Mouse (Mus musculus) monocyte, adult 2 months (primary cell): ENCODE results near the gene Gpr62.

ENCODE experiments used
- DNase-seq, 2 experiments: peaks; one replicate each; pipeline ENCODE4 v3.0.0; 2022; ENCODE audit warnings: low spot score in 2 of 2, low read depth in 1 of 2

The Gpr62 gene

DNA sequence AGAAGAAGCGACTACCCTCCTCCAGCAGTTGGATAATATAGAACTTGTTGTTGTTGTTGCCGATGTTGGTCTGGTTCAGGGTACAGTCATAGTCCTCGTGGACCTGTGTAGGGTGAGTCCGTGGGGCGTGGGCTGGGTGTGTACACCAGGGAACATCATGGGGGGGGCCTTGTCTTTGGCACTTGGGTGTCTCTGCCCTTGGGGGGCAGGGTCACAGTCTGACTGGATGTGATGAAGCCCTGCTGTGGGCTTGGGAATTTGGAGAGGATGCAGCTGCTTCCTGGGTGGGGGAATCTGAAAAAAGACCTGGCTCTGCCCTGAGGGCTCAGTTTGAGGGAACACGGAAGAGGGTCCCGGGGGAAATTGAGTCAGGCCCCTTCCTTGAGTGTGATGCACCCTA is 9.3 kb upstream of the Gpr62 start:
- DNase-seq = no peak

- DNase-seq = no peak
Observed at GRCm38 (mm10) chr9:106474456-106474855, 8.7 kb upstream of the Gpr62 start.

GRCm38 (mm10) chr9:106473753-106474105 is 8.0 kb upstream of the Gpr62 start:
- no peak for DNase-seq

DNA sequence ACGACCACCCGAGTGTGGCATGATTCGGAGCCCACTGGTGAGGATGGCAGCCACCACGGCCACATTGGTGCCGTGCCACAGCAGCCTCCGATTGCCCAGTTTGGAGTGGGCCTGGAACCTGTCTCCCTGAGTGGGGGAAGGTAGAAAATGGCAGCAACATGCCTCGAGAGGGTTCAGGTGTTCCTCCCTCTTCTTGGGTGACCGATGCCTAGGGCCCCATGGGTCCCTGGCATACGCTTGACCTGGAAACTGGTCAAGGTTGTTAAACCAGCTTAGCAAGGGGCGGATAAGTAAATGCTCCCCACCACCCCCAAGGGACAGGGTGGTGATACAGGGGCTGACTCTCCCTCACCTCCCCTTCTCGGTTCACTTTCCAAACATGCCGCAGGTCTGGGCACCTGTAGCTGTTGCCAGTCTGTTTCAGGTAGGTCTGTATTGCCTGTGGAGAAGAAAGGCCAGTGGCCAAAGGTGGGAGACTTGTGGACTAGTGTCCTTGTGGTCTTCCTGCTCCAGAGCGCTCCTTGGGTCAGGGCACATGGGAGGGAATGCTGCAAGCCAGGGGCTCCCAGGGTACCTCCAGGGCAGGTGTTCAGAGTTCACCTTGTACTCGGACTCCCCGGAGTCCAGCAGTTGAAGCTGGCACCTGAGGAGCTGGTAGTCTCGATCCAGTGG is 7.5 kb upstream of the Gpr62 start:
- DNase-seq = no peak

DNA sequence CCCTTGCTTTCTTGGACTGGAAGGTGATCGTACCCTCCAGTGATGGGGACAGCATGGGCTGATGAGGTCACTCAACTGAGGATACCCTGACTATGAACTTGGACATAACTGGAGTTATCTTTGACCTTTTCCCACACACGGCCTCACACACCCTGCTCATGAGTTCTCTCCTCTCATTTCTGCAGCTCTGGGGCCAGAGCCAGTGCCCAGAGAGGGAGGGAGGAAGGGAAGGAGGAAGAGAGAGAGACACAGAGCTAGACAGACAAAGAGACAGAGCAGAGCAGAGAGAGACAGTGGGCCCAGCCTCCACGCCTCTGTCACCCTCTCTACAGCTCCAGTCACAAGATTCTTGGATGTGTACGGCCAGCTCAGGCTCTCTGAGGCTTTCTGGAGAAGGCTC is 6.6 kb upstream of the Gpr62 start:
- no peak for DNase-seq

GRCm38 (mm10) chr9:106471892-106472291 is 6.2 kb upstream of the Gpr62 start:
- DNase-seq = no peak

DNA sequence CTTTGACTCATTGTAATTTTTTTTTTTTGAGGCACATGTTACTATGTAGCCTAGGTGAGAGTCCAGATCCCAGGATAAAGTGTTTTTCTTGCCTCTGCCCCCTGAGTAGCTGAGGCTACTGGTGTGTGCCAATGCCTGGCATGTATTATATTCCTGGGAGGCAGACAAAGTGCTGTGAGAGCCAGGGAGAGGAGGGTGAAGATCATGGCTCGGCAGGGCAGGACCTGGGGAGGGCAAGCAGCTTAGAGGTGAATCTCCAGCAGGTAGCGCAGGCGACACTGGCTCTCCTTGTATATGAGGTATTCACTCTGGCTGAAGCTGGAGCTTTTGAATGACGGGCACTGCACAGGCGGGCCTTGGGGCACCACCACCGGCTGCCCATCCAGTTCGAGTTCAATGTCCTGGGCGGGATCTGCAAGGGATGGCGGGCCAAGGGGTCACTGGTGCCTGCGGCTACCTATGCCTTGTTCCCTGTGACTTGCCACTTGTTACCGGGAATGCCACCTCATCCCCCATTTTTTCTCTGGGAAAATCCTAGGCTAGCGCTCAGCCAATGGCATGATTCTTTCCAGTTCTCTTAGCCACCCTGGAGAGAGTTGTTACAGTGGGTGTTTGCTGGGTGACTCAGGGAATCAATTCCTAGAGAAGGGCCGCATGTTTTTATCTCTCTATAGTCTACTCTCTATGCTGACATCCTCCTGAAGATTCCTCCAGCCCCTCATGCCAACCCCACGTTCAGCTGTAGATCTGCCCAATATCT is 5.4 kb upstream of the Gpr62 start:
- DNase-seq = no peak

- no peak for DNase-seq
Observed at GRCm38 (mm10) chr9:106469776-106470175, 4.0 kb upstream of the Gpr62 start.

DNA sequence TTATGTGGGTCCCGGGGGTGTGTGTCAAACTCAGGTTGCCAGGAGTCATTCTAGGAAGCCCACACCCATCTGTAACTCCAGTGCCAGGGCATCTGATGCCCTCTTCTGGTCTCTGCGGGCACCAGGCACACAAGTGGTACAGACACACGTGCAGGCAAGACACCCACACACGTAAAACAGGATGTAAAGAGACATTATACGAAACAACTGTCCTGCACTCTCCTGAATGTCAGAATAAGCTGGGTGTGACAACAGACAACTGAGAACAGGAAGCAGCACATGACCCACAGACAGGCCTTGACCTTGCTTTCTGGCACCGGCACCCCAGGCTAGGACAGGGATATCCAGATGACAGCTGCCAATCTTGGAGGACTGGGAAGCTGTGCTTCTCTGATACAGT is 3.6 kb upstream of the Gpr62 start:
- DNase-seq = no peak

DNA sequence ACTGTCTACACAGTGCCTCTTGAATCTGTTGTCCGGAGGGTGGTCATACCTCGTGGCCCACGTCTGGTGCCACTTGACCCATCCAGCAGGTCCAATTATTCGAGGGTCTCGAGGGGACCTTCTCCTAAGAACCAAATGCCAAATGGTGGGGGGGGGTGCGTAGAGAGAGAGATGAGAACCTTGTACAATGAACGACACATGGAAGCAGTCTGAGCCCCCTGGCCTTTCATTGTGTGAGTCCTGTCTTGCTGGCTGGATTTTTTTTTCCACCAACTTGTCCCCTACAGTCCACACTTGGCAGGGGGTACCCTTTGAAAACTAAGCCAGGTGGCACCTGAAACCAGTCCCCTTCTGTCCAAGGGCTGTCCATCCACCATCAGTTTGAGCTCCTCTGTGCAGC is 2.0 kb upstream of the Gpr62 start:
- no peak for DNase-seq

GRCm38 (mm10) chr9:106466721-106467120 is 983 bp upstream of the Gpr62 start:
- no peak for DNase-seq

- DNase-seq = no peak
Observed at GRCm38 (mm10) chr9:106464751-106465541, 792 bp downstream of the Gpr62 start.

DNA sequence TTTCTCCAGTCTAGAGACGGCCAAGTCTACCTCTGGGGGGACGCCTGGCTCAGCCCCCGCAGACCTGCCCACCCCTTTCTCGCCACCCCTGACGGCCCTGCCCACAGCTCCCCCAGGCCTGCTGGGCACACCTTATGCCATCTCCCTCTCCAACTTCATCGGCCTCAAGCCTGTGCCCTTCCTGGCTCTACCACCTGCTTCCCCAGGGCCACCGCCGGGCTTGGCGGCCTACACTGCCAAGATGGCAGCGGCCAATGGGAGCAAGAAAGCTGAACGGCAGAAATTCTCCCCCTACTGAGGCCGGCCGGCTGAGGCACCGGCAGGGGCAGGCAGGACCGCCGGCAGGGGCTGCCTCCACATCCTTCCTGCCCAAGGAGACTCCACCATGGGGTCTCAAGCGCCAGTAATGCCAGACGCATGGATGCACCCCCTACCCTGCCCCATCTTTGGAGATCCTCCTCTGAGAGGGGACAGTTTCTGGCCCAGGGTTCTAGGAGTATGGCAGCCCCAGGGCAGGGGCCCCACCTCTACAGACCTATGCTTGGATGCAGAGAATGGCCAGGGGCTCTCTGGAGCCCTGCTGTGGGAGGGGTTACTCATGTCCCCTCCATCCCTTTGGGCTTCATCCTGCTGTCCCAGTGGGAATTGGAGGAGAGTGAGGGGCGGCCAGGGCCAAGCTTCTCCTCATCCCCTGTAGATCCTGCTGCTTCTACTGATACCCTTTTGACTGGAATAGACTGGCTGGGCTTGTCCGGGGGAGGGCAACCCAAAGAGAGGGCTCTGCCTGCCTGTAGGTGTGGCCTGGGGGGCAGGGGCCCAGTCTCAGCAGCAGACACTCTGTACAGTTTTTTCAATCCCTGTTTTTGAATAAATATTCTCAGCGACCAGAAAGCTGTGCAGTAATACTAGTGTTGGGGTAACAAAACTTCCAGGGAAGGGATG is 2.3 kb downstream of the Gpr62 start:
- DNase-seq = no peak

DNA sequence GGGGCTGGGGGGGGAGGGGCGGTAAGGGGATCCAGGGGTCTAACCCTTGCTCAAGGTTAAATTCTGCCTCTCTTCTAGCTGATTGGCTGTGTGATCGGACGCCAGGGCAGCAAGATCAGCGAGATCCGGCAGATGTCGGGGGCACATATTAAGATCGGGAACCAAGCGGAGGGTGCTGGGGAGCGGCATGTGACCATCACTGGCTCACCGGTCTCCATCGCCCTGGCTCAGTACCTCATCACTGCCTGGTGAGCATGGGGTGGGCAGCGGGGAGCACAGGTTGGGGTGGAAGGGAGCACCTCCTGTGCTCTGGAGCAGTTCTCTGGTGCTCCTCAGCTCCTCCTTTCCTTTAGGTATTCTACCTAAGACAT is 3.3 kb downstream of the Gpr62 start:
- no peak for DNase-seq

DNA sequence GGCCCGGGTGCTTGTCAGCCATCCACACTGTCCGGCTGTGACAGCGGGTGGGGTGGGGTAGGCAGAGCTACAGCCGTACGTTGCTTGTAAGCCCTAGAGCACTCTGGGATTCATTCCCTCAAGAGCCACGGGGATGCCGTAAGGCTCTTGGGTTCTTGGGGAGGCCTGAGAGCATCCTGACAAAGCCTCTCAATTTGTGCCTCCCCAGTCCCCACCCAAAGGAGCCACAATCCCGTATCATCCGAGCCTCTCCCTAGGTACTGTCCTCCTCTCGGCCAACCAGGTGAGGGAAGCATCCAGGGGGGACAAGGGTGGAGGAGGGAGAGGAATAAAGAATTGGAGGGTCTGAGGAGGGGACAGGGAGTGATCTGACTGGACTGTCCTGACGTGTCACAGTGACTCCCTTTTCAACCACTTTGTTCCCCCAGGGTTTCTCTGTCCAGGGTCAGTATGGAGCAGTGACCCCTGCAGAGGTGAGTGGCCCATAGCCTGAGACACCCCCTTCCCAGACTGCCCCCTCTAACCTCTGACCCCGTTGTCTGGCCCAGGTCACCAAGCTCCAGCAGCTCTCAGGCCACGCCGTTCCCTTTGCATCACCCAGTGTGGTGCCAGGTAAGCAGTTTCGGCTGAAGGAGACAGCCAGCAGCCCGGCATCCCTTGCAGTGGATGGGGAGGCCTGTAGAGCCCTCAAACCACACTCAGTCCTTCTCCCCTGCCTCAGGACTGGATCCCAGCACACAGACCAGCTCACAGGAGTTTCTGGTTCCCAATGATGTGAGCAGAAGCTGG is 3.9 kb downstream of the Gpr62 start:
- DNase-seq = no peak

DNA sequence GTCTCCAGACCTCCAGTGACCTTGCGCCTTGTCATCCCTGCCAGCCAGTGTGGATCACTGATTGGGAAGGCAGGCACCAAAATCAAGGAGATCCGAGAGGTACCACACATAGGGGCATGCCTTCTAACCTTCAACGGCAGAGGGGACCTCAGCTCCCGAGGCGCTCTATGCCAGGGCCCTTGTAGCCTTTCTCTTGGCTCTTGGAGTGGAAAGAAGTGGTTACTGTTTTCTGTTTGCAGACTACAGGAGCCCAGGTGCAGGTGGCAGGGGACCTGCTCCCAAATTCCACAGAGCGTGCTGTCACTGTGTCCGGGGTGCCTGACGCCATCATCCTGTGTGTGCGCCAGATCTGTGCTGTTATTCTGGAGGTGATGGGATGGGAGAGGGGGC is 4.7 kb downstream of the Gpr62 start:
- no peak for DNase-seq

GRCm38 (mm10) chr9:106460401-106461025 is 5.2 kb downstream of the Gpr62 start:
- DNase-seq = no peak

GRCm38 (mm10) chr9:106459946-106460345 is 5.8 kb downstream of the Gpr62 start:
- DNase-seq = no peak

GRCm38 (mm10) chr9:106457920-106458319 is 7.8 kb downstream of the Gpr62 start:
- no peak for DNase-seq

DNA sequence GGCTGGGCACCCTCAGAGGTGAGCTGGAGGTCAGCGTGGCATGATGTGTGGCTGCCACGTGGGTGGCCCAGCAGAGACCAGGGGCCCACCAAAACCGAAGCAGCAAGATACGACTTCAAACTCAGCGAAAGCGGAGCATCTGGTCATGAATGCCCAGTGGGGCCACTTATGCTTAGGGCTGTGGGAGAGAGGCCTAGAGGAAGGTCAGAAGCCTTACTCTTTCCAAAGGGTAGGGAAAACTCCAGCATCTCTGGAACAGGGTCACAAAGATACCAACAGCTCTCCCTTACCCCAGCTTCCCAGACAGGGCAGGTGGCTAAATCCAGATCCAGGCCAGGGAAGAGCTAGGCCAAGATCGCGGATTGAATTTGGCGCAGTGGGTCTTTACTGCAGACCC is 8.6 kb downstream of the Gpr62 start:
- DNase-seq = no peak
